Mouse (Mus musculus) v-Abl transformed pro-B cells (cell line): ENCODE measurements around the gene Cdyl2.

Source experiments
- in situ Hi-C, 2 experiments: fragments of 400-800 bp; cut with MboI; formaldehyde crosslinking; loops; one replicate each; pipeline ENCODE4 v1.15.1; 2025; ENCODE audit not compliant: unreplicated experiment in 2 of 2

Gene Cdyl2

GRCm38 (mm10) chr8:116732684-116733647, at the start of gene Cdyl2:
TSS of gene Cdyl2 (minus strand) at chr8:116732991.
- in situ Hi-C loops = no loop called here

- in situ Hi-C loops = no loop called here
These were observed 47.8 kb upstream of the Cdyl2 start for GRCm38 (mm10) chr8:116780594-116780993.

DNA sequence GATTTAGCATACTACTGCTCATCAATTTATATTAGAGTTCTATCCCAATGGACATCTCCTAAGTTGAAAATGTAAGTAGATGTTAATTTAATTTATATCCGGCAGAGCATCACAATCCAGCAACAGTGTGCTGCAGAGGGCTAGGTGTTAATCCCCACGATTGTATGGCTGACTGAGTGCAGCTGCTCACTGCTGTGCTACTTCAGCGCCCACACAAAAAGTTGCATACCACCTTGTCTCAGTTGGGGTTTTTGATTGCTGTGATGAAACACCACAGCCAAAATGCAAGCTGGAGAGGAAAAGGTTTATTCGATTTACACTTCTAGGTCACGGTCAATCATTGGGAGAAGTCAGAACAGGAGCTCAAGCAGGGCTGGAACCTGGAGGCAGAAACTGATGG, 41.4 kb upstream of the Cdyl2 start:
- in situ Hi-C loops = no loop called here

- in situ Hi-C loops = no loop called here
These were observed 39.9 kb upstream of the Cdyl2 start for GRCm38 (mm10) chr8:116772727-116773126.

DNA sequence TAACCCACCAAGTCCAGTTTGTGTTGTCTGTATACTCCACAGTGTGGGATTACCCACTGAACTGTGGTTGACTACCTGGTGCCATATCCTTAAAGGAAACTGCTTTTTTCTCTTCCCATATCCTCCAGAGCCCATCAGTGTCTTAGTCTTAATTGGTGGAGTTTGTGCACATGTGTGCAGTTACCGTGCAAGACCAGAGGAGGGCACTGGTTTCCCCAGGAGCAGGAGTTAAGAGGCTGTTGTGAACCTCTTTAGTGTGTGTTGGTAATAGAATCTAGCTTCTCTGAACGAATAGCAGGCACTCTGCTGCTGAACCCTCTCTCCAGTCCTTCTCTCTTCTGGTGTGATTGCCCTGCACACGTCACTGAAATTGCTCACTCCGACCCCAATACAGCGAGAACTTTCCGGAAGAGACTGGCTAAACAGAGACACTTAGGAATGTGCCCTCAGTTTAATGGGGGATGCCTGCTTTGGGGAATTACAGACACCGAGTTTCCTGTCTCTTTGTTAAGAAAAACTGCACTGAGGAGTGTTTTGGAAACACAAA, 39.1 kb upstream of the Cdyl2 start:
- in situ Hi-C loops = no loop called here

- in situ Hi-C loops = no loop called here
These were observed 38.0 kb upstream of the Cdyl2 start for GRCm38 (mm10) chr8:116770756-116771155.

DNA sequence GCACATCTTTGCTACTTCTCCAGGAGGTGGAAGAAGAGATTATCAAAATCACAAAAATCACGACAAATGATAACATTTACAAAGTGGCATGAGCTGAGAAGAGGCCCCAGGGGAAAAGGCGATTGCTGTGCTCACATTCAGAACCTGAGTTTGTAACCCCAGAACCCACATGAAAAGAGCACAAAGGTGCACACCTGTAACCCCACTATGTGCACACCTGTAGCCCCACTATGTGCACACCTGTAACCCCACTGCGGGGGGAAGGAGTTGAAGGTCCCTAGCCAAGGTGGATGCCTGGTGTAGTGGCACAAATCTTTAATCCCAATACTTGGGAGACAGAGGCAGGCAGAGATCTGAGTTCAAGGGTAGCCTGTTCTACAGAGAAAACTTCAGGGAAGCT, 23.4 kb upstream of the Cdyl2 start:
- in situ Hi-C loops = no loop called here

GRCm38 (mm10) chr8:116755557-116755956, 22.8 kb upstream of the Cdyl2 start:
- in situ Hi-C loops = no loop called here

- in situ Hi-C loops = no loop called here
These were observed 7.9 kb upstream of the Cdyl2 start for GRCm38 (mm10) chr8:116740726-116741125.

GRCm38 (mm10) chr8:116735306-116735705, 2.5 kb upstream of the Cdyl2 start:
- in situ Hi-C loops = no loop called here

GRCm38 (mm10) chr8:116734176-116734575, 1.4 kb upstream of the Cdyl2 start:
- in situ Hi-C loops = no loop called here

DNA sequence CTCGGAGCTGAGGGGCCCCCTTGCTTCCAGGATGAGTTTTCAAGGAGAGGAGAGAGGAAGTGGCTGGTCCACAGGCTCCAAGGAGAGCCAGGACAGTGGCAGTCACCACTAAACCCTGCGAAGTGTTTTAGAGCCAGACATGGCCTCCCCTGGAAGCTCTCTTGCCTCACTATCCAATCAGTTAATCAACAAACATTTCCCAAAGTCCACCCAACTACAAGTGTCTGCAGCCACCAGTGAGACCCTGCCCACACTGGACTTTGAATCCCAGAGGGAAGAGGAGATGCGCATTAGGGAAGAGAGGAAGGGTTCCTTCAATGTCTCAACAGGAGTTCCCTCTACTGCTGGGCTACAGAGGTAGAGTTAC, 840 bp upstream of the Cdyl2 start:
- in situ Hi-C loops = no loop called here

DNA sequence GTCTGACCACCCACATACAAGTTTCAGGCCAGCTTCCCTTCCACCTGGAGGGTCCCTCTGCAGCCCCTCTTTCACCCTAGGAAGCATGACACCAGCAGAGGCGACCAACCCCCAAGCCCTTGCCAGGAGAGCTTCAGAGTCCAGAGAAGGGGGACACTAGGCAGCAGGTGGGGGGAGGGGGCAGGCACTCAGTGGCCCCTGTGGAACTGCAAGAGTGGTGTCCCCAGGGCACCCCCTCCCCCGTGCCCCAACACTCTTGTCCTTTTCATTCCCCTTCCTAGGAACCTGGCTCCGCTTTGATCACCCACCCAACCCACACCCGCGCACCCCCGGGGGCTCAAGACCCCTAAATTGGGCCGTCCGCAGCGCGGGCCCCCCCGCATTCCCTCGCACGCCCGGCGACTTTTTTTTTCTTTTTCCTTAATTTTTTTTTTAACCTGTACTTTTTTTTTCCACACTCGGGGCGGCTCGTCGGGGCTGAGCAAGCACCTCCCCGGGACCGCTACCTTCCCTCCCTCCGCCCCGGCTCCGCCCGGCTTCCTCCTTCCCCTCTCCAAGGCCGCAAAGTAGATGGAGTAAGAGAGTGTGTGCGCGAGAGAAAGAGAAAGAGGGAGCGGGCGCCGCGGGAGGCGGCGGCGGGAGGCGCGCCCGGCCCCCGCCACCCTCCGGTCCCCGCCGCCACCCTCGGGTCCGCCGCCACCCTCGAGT, 661 bp downstream of the Cdyl2 start:
- in situ Hi-C loops = no loop called here

GRCm38 (mm10) chr8:116721451-116721850, 11.3 kb downstream of the Cdyl2 start:
- in situ Hi-C loops = no loop called here

DNA sequence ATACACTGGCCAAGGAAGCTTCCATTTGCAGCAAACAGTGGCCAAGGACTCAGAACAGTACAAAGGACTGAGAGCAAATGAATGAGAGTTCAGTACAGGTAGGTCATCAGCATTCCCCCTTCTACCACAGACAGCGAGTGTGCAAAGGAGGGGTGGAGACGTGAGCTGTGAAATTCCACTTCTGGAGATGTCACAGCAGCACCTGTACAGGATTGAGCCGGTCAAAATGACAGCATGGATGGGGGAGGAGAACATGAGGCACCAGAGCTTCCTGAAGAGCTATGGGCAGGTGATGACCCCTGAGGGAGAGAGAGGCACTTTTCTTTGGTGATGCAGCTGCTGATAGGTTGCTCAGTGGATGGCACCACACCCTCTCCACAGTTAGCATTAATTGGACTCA, 25.3 kb downstream of the Cdyl2 start:
- in situ Hi-C loops = no loop called here

- in situ Hi-C loops = no loop called here
These were observed 30.3 kb downstream of the Cdyl2 start for GRCm38 (mm10) chr8:116702501-116702900.

- in situ Hi-C loops = no loop called here
These were observed 39.9 kb downstream of the Cdyl2 start for GRCm38 (mm10) chr8:116692931-116693330.

DNA sequence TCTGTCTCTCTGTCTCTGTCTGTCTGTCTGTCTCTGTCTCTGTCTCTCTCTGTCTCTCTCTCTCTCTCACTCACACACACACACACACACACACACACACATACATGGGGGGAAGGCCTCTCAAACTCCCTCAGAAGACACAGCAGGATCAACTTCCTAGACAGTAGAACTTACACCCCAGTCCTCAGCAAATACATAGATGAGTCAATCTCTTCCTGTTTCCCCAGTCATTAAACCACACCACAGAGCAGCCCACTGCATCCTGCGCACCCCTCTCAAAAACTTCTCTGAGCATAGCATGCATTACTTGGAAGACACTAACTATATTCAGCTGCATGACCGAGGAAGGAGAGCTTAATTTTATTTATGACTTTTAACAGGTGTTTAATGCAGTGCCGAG, 43.0 kb downstream of the Cdyl2 start:
- in situ Hi-C loops = no loop called here

DNA sequence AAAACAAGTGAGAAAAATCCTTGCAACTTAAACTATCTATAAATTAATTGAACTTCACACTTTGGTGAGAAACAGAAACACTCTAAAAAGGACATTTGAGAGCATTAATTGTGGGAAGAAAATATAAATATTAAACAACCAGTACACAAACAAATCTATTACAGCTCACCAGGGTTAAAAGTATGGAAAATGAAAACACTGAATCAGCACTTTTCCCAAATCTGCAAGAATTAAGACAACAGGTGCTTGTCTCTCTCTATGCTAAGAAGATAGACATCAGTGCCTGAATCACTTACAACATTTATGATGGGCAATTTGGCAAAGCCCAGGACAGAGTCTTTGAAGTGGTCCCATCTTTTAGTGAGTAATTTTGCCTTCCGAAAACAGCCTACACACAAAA, 56.6 kb downstream of the Cdyl2 start:
- in situ Hi-C loops = no loop called here

DNA sequence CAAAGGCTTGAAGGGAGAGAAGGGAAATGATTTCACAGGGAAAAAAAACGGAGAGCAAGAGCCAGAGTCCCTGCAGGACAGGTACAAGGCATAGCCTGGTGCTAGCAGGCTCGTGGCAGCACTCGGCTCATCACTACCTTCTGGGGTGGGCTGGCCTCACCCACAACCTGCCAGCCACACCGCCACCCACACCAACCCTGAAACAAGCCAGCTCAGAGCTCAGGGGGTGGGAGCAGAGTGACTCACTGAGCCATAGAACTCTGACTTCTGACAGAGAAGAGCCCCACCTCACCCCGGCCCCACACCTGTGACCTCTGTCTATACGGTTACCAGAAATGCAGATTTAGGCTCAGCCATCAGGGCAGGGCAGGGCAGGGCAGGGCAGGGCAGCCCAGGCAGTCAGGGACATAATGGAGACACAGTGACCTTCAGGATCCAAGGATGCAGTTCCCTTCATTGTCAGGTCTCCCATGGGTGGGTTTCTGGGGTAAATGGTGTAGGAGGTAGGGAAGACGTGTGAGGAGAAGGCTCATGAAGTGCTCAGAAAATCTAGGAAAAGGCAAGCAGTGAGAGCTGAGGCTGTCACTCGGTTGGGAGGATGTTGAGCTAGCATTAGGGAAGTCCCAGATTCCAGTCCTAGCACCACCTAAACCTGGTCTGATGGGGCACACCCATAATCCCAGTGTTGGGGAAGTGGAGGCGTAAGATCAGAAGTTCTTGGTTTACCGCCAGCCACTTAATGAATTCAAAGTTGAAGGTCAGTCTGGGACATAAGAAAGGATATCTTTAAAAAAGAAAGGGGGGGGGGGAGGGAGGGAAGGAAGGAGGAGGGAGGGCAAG, 58.6 kb downstream of the Cdyl2 start:
- in situ Hi-C loops = no loop called here

DNA sequence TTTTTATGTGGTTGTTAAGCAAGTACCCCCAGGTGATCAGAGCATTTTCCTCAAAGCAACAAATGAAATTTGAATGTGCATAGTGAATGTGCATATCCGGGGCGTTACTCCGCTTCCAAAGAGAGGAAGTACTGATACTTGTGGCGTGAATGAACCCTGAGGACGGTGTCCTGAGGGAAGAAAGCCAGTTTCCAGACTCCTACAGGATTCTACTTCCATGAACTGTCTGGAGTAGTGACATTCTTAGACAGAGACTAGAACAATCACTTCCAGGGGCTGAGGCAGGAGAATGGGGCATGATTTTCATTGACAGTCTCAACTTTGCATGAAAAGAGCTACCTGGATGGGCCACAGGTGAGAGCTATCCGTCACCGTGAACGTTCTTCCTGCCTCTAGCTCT, 59.3 kb downstream of the Cdyl2 start:
- in situ Hi-C loops = no loop called here
